Mouse (Mus musculus): ENCODE measurements at regions not wholly inside any gene's neighbourhood (a gene's known extent, or its start where the extent isn't known, plus 50 kb on each side); places are given as distances from the start of the nearest gene placed in this dataset.
A peak's percentile ranks its signal among the peaks of the same experiment; 100 is the strongest.

GRCm38 (mm10) chr17:16101548-16101947 is 270.7 kb upstream of the Rgmb start:
- no peak for DNase-seq

- DNase-seq: no peak
Observed at GRCm38 (mm10) chr17:16092952-16093351, 262.1 kb upstream of the Rgmb start.

GRCm38 (mm10) chr17:16089619-16090280 is 258.9 kb upstream of the Rgmb start:
- no peak for DNase-seq

- DNase-seq: no peak
Observed at GRCm38 (mm10) chr17:16088879-16089618, 258.2 kb upstream of the Rgmb start.

GRCm38 (mm10) chr17:16087046-16087445 is 256.2 kb upstream of the Rgmb start:
- no peak for DNase-seq

GRCm38 (mm10) chr17:16082842-16083241 is 252.0 kb upstream of the Rgmb start:
- DNase-seq: no peak

GRCm38 (mm10) chr17:16078549-16078948 is 247.7 kb upstream of the Rgmb start:
- DNase-seq: no peak

GRCm38 (mm10) chr17:16069334-16069733 is 238.5 kb upstream of the Rgmb start:
- no peak for DNase-seq

GRCm38 (mm10) chr17:16067858-16068257 is 237.0 kb upstream of the Rgmb start:
- no peak for DNase-seq

GRCm38 (mm10) chr17:16054481-16054880 is 223.6 kb upstream of the Rgmb start:
- peak; percentile 58 for DNase-seq

GRCm38 (mm10) chr17:16051713-16052112 is 220.9 kb upstream of the Rgmb start:
- peak; percentile 23 for DNase-seq

GRCm38 (mm10) chr17:16041542-16042251 is 210.9 kb upstream of the Rgmb start:
- DNase-seq: no peak

- no peak for DNase-seq
Observed at GRCm38 (mm10) chr17:16027989-16028388, 197.2 kb upstream of the Rgmb start.

GRCm38 (mm10) chr17:16004871-16005575 is 174.2 kb upstream of the Rgmb start:
- DNase-seq: no peak

- DNase-seq: no peak
Observed at GRCm38 (mm10) chr17:16004002-16004401, 173.2 kb upstream of the Rgmb start.

- DNase-seq: no peak
Observed at GRCm38 (mm10) chr17:15998771-15999170, 167.9 kb upstream of the Rgmb start.

- DNase-seq: no peak
Observed at GRCm38 (mm10) chr17:15997289-15997688, 166.4 kb upstream of the Rgmb start.

GRCm38 (mm10) chr17:15995493-15995892 is 164.7 kb upstream of the Rgmb start:
- DNase-seq: no peak

GRCm38 (mm10) chr17:15993361-15994287 is 162.8 kb upstream of the Rgmb start:
- DNase-seq: peak; percentile 31

GRCm38 (mm10) chr17:15991916-15992315 is 161.1 kb upstream of the Rgmb start:
- DNase-seq: no peak

- DNase-seq: no peak
Observed at GRCm38 (mm10) chr17:15990303-15990702, 159.5 kb upstream of the Rgmb start.
